Mouse (Mus musculus): Measurements from ENCODE around the gene Atn1. TPM values are rescaled to one million over a fixed set of nuclear protein-coding genes. Genes with fewer than 3 reads are reported as not detected.

The Atn1 gene
- total and polyA plus RNA-seq, 2 experiments from 2014 or later: 21.3 to 23.7 TPM

DNA sequence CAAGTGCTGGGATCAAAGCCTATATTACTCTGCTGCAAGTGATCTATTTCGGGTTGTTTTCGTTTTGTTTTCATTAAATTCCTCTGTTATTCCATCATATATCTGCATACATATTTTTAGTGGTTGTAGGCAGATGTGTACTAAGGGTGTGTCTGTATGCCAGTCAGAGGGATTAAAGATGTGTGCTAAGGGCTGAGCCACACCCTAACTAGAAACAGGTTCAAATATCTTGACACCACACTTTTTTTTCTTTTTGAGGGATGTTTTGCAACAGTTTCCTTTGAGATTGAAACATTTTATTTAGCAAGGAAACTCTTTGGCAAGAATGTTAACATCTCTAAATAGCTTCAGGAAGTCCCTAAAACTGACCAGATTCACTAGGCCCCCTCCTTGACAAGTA, 39.9 kb upstream of the Atn1 start:
- Histone ChIP-seq H3K27me3 (ENCODE audit: insufficient read depth, low read length) (no peaks in the 10 kb centered on the region), H3K4me2 (ENCODE audit: low read depth, low read length) (no peak overlapping the region), H3K9me3 (ENCODE audit: low read length) (no peaks in the 10 kb centered on the region), H3K27ac (no peak overlapping the region), H3K4me3 (ENCODE audit: low read length) (no peak overlapping the region), H3K4me1 (ENCODE audit: insufficient read depth, low read length) (no peaks in the 10 kb centered on the region), H3K36me3 (ENCODE audit: insufficient read depth, low read length) (no peaks in the 10 kb centered on the region), H3K9ac (replicated peaks; ENCODE audit: low read length) (no peak overlapping the region)
- ATAC-seq: no peak
- no peak for DNase-seq (ENCODE audit: low spot score)
- WGBS: 79% methylated on average over 2 of the region's 2 CpGs
- TF ChIP-seq CTCF (IDR thresholded peaks at IDR 0.05; ENCODE audit: low read depth): no peak

DNA sequence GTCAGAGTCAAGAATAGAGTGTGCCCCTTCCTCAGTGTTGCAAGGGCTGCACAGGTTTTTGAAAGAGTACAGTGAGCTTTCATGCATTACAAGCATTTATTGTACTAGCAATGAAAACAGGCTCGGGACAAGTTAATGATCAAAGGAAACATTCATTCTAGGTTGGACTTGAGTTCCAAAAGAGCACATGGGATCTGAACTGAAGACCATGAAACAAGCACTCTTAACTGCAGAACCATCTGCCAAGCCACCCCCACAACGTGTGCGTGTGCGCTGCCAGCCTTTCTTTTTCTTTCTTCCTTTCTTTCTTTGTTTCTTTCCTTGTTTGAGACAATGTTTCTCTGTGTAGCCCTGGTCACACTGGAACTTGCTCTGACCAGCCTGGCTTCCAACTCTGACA, 39.5 kb upstream of the Atn1 start:
- Histone ChIP-seq H3K27me3 (ENCODE audit: insufficient read depth, low read length) (no peaks in the 10 kb centered on the region), H3K4me1 (ENCODE audit: insufficient read depth, low read length) (no peaks in the 10 kb centered on the region), H3K36me3 (ENCODE audit: insufficient read depth, low read length) (no peaks in the 10 kb centered on the region), H3K9me3 (ENCODE audit: low read length) (no peaks in the 10 kb centered on the region), H3K4me2 (ENCODE audit: low read depth, low read length) (no peak overlapping the region), H3K4me3 (ENCODE audit: low read length) (no peak overlapping the region), H3K27ac (no peak overlapping the region), H3K9ac (replicated peaks; ENCODE audit: low read length) (no peak overlapping the region)
- no peak for TF ChIP-seq CTCF (IDR thresholded peaks at IDR 0.05; ENCODE audit: low read depth)
- ATAC-seq: no peak
- DNase-seq (ENCODE audit: low spot score): no peak
- 60% methylated on average over 4 of the region's 4 CpGs for WGBS

DNA sequence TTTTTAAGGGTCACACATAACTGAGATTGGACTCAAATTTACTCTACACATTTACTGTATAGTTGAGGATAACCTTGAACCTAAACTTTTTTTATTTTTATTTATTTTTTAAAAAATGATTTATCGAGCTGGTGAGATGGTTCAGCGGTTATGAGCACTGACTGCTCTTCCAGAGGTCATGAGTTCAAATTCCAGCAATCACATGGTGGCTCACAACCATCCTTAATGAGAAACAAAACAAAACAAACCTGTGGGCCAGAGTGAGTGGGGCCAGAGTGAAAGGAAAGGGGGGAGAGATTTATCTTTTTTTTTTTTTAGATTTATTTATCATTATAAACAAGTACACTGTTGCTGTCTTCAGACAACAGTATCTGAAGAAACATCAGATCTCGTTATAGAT, 35.6 kb upstream of the Atn1 start:
- DNase-seq (ENCODE audit: low spot score): no peak
- Histone ChIP-seq H3K4me2 (ENCODE audit: low read depth, low read length) (no peak overlapping the region), H3K4me1 (ENCODE audit: insufficient read depth, low read length) (no peaks in the 10 kb centered on the region), H3K4me3 (ENCODE audit: low read length) (no peak overlapping the region), H3K27ac (no peak overlapping the region), H3K27me3 (ENCODE audit: insufficient read depth, low read length) (no peaks in the 10 kb centered on the region), H3K9ac (replicated peaks; ENCODE audit: low read length) (no peak overlapping the region), H3K36me3 (ENCODE audit: insufficient read depth, low read length) (no peaks in the 10 kb centered on the region), H3K9me3 (ENCODE audit: low read length) (no peaks in the 10 kb centered on the region)
- no peak for TF ChIP-seq CTCF (IDR thresholded peaks at IDR 0.05; ENCODE audit: low read depth)
- WGBS: 87% methylated on average over 3 of the region's 3 CpGs
- ATAC-seq: no peak

GRCm38 (mm10) chr6:124790121-124790520, 33.8 kb upstream of the Atn1 start:
- Histone ChIP-seq H3K4me1 (ENCODE audit: insufficient read depth, low read length) (no peaks in the 10 kb centered on the region), H3K36me3 (ENCODE audit: insufficient read depth, low read length) (no peaks in the 10 kb centered on the region), H3K4me2 (ENCODE audit: low read depth, low read length) (no peak overlapping the region), H3K9ac (replicated peaks; ENCODE audit: low read length) (no peak overlapping the region), H3K4me3 (ENCODE audit: low read length) (no peak overlapping the region), H3K9me3 (ENCODE audit: low read length) (no peaks in the 10 kb centered on the region), H3K27ac (no peak overlapping the region), H3K27me3 (ENCODE audit: insufficient read depth, low read length) (no peaks in the 10 kb centered on the region)
- DNase-seq (ENCODE audit: low spot score): no peak
- TF ChIP-seq CTCF (IDR thresholded peaks at IDR 0.05; ENCODE audit: low read depth): no peak
- ATAC-seq: no peak
- WGBS: 65% methylated on average over 4 of the region's 4 CpGs

DNA sequence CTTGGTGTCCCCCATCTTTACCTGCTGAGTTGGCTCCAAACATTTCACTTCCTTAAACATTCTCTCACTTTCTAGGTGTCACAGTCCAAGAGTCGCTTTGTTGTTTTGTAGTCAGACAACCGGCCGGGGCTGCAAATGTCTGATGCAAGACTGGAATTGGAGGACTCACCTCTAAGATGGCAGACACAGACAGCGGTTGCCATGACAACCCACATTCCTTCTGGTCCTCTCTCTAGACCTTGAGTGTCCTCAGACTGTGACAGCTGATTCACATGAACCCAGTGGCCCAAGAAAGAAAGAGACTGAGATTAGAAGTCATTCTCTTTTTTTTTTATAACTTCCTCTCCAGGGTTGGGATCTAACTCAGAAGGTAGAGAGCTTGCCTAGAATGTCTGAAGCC, 33.2 kb upstream of the Atn1 start:
- H3K9me3 ChIP-seq (ENCODE audit: low read length): no peaks in the 10 kb centered on the region
- no peak overlapping the region; the same call in 1 of the 2 replicates for H3K27ac ChIP-seq
- no peak for TF ChIP-seq CTCF (IDR thresholded peaks at IDR 0.05; ENCODE audit: low read depth)
- H3K36me3 ChIP-seq (ENCODE audit: insufficient read depth, low read length): no peaks in the 10 kb centered on the region
- H3K4me1 ChIP-seq (ENCODE audit: insufficient read depth, low read length): no peaks in the 10 kb centered on the region
- H3K27me3 ChIP-seq (ENCODE audit: insufficient read depth, low read length): no peaks in the 10 kb centered on the region
- H3K9ac ChIP-seq (replicated peaks; ENCODE audit: low read length): no peak overlapping the region
- DNase-seq (ENCODE audit: low spot score): peak; percentile 58
- no peak overlapping the region for H3K4me3 ChIP-seq (ENCODE audit: low read length)
- 61% methylated on average over 4 of the region's 4 CpGs for WGBS
- no peak overlapping the region for H3K4me2 ChIP-seq (ENCODE audit: low read depth, low read length)
- ATAC-seq: 0 out of 2 replicates have a peak, but pooled peaks have one; percentile 66

GRCm38 (mm10) chr6:124787722-124788121, 31.4 kb upstream of the Atn1 start:
- Histone ChIP-seq H3K9me3 (ENCODE audit: low read length) (no peaks in the 10 kb centered on the region), H3K4me1 (ENCODE audit: insufficient read depth, low read length) (no peaks in the 10 kb centered on the region), H3K27me3 (ENCODE audit: insufficient read depth, low read length) (no peaks in the 10 kb centered on the region), H3K4me2 (ENCODE audit: low read depth, low read length) (no peak overlapping the region), H3K4me3 (ENCODE audit: low read length) (no peak overlapping the region), H3K9ac (replicated peaks; ENCODE audit: low read length) (no peak overlapping the region), H3K36me3 (ENCODE audit: insufficient read depth, low read length) (no peaks in the 10 kb centered on the region), H3K27ac (no peak overlapping the region)
- no peak for DNase-seq (ENCODE audit: low spot score)
- no peak for ATAC-seq
- whole genome bisulfite sequencing: 75% methylated on average over 10 of the region's 10 CpGs
- TF ChIP-seq CTCF (IDR thresholded peaks at IDR 0.05; ENCODE audit: low read depth): no peak

- no peaks in the 10 kb centered on the region for H3K36me3 ChIP-seq (ENCODE audit: insufficient read depth, low read length)
- no peak for TF ChIP-seq CTCF (IDR thresholded peaks at IDR 0.05; ENCODE audit: low read depth)
- ATAC-seq: no peak
- no peak overlapping the region for H3K27ac ChIP-seq
- DNase-seq (ENCODE audit: low spot score): no peak
- H3K9me3 ChIP-seq (ENCODE audit: low read length): no peaks in the 10 kb centered on the region
- H3K9ac ChIP-seq (replicated peaks; ENCODE audit: low read length): no peak overlapping the region
- no peaks in the 10 kb centered on the region for H3K4me1 ChIP-seq (ENCODE audit: insufficient read depth, low read length)
- H3K27me3 ChIP-seq (ENCODE audit: insufficient read depth, low read length): no peaks in the 10 kb centered on the region
- WGBS: 38% methylated on average over 8 of the region's 8 CpGs
- H3K4me2 ChIP-seq (ENCODE audit: low read depth, low read length): no peak overlapping the region
- H3K4me3 ChIP-seq (ENCODE audit: low read length): no peak overlapping the region
Measured at GRCm38 (mm10) chr6:124786756-124787420, 30.6 kb upstream of the Atn1 start.

Data from hindbrain, postnatal 0 days (tissue).